Mouse (Mus musculus) stomach, postnatal 0 days (tissue): ENCODE results near the gene Ibtk. TPM values are rescaled to one million over a fixed set of nuclear protein-coding genes. Genes with fewer than 3 reads are reported as not detected.
A peak's percentile ranks its signal among the peaks of the same experiment; 100 is the strongest.

Source experiments
- ATAC-seq: fragments of 200-750 bp; cut with Nextera tagmentation; 2 replicates; pipeline ENCODE4 v1.8.0; 2017; ENCODE audit not compliant: low FRiP score, low TSS enrichment
- DNase-seq: peaks from one replicate; pipeline ENCODE4 v3.0.0-alpha.2; 2016; ENCODE audit warnings: low spot score
- H3K27ac ChIP-seq: fragments of 300-500 bp; sonication (generic); replicated peaks from 2 replicates; pipeline ENCODE4 v1.5.1; 2014; ENCODE audit warnings: mild to moderate bottlenecking, control low read depth
- H3K27me3 ChIP-seq: fragments of 300-500 bp; sonication (generic); 2 replicates; pipeline ENCODE4 v1.6.1; 2014; ENCODE audit warnings: low read length; ENCODE audit not compliant: control insufficient read depth, insufficient read depth
- H3K36me3 ChIP-seq: fragments of 300-500 bp; sonication (generic); 2 replicates; pipeline ENCODE4 v1.6.1; 2014; ENCODE audit warnings: low read length, mixed read lengths; ENCODE audit not compliant: control insufficient read depth, insufficient read depth
- H3K4me1 ChIP-seq: fragments of 300-500 bp; sonication (generic); replicated peaks from 2 replicates; pipeline ENCODE4 v1.6.1; 2014; ENCODE audit warnings: antibody characterized with exemption; ENCODE audit not compliant: control insufficient read depth, insufficient read depth
- H3K4me2 ChIP-seq: fragments of 300-500 bp; sonication (generic); replicated peaks from 2 replicates; pipeline ENCODE4 v1.6.1; 2014; ENCODE audit warnings: low read depth, mild to moderate bottlenecking, control low read depth, moderate library complexity
- H3K4me3 ChIP-seq: fragments of 300-500 bp; sonication (generic); 2 replicates; pipeline ENCODE4 v1.5.1; 2014; ENCODE audit warnings: low read depth, low read length, control low read depth
- H3K9ac ChIP-seq: fragments of 300-500 bp; sonication (generic); 2 replicates; pipeline ENCODE4 v1.6.1; 2014; ENCODE audit warnings: mild to moderate bottlenecking, low read length, control low read depth, mixed read lengths
- H3K9me3 ChIP-seq: fragments of 300-500 bp; sonication (generic); 2 replicates; pipeline ENCODE4 v1.6.1; 2016; ENCODE audit warnings: low read length; ENCODE audit not compliant: control insufficient read depth
- CTCF ChIP-seq: IDR thresholded peaks from 2 replicates; pipeline ENCODE4 v1.5.1; 2016; ENCODE audit warnings: antibody characterized with exemption, low read depth, mild to moderate bottlenecking, moderate library complexity
- EP300 ChIP-seq: optimal IDR thresholded peaks from 2 replicates; pipeline ENCODE3; 2016; ENCODE audit warnings: antibody characterized with exemption
- WGBS: fragments of 180-500 bp; shearing (Covaris S2); extraction: QIAGEN DNeasy Blood & Tissue Kit; methylation state at CpG from one replicate; pipeline ENCODE4 v1.1.7; 2014; 5-methylcytosine and 5-hydroxymethylcytosine counted together
- polyA plus RNA-seq: library from polyadenylated mRNA; unstranded; fragments of >200 nt; fragmentation: Nextera tagmentation; extraction: Ambion mirVana; gene quantifications from 2 replicates; pipeline ENCODE4 v1.2.1, GENCODE M21; 2015

The Ibtk gene
- polyA plus RNA-seq, 1 experiment from 2014 or later, result 19.7 TPM

DNA sequence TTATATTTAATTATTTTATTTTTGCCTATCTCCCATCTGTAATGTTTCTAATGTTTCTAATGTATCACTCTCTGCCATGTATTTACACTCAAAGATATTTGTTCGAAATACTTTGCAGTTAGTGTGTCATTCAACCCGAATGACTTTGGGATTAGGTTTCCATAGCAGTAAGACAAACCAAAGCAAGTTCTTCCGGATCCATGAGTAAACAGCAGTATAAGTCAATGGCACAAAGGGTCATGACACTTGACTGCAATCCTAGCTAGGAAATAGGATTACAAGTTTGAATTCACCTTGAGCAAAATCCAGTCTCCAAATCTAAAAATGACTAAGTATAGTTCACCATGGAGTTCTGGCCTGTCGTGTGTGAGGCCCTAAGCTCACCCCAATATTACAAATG is 9.9 kb downstream of the Ibtk start:
- no peaks in the 10 kb centered on the region for H3K27me3 ChIP-seq
- H3K4me3 ChIP-seq, result no peak overlapping the region
- no peaks in the 10 kb centered on the region for H3K9me3 ChIP-seq
- peaks cover 4% of the 10 kb centered on the region; the same call in 1 of the 2 replicates for H3K36me3 ChIP-seq
- TF ChIP-seq CTCF, result no peak
- no peak for TF ChIP-seq EP300
- ATAC-seq (peak; percentile 74; the same call in 1 of the 2 replicates), DNase-seq (no peak)
- WGBS, result 49% methylated on average over 4 of the region's 4 CpGs
- H3K4me1 ChIP-seq, result no peaks in the 10 kb centered on the region
- no peak overlapping the region for H3K4me2 ChIP-seq
- no peak overlapping the region for H3K9ac ChIP-seq
- no peak overlapping the region for H3K27ac ChIP-seq

DNA sequence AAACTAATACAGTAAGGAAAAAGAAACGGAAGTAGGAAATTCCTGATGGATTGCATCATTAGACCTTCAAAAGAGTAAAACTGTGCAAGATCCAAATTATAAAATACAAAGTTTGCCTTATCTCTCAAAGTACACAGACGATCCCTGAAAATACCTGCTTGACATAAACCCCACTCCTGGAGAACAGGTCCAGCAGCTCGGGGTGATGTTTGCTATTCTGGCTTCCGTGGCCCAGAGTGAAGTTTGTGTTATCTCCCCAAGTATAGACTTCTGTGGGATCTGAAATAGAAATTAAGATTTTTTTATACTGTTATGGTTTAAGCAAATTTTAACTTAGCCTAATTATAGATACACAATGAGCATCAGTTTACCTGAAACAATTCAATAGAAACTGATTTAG is 14.3 kb downstream of the Ibtk start:
- no peak overlapping the region for H3K4me3 ChIP-seq
- no peaks in the 10 kb centered on the region for H3K27me3 ChIP-seq
- H3K4me1 ChIP-seq, result no peaks in the 10 kb centered on the region
- no peaks in the 10 kb centered on the region for H3K9me3 ChIP-seq
- no peak for TF ChIP-seq EP300
- TF ChIP-seq CTCF, result no peak
- no peak overlapping the region for H3K4me2 ChIP-seq
- H3K9ac ChIP-seq, result no peak overlapping the region
- ATAC-seq (peak; percentile 35; the same call in 1 of the 2 replicates), DNase-seq (peak; percentile 39)
- WGBS, result 54% methylated on average over 4 of the region's 4 CpGs
- H3K27ac ChIP-seq, result no peak overlapping the region
- H3K36me3 ChIP-seq, result peaks cover 12% of the 10 kb centered on the region

DNA sequence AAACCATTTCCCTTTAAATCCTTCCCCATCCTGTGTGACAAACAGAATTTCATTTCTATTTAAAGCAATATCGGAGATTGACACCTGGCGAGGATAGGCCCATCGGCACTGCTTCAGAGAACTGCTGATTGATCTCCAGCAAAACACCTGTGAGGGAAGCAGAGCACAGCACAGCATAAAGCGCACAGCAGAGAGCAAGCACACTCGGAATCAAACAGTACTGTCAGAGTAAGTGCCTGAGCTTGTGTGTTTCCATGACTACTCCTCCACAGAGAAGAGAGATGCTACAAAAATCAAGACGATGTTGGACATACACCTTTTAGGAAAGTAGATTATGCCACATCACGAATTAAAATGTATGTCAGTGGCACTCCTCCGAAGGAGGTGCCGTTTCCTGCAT is 25.1 kb downstream of the Ibtk start:
- H3K27ac ChIP-seq, result no peak overlapping the region
- peaks cover 25% of the 10 kb centered on the region for H3K36me3 ChIP-seq
- no peak overlapping the region for H3K4me3 ChIP-seq
- TF ChIP-seq EP300 (no peak), CTCF (no peak)
- DNase-seq (no peak), ATAC-seq (no peak)
- H3K27me3 ChIP-seq, result no peaks in the 10 kb centered on the region
- H3K9ac ChIP-seq, result no peak overlapping the region
- 94% methylated on average over 9 of the region's 9 CpGs for WGBS
- H3K4me1 ChIP-seq, result no peaks in the 10 kb centered on the region
- H3K4me2 ChIP-seq, result no peak overlapping the region
- no peaks in the 10 kb centered on the region for H3K9me3 ChIP-seq

DNA sequence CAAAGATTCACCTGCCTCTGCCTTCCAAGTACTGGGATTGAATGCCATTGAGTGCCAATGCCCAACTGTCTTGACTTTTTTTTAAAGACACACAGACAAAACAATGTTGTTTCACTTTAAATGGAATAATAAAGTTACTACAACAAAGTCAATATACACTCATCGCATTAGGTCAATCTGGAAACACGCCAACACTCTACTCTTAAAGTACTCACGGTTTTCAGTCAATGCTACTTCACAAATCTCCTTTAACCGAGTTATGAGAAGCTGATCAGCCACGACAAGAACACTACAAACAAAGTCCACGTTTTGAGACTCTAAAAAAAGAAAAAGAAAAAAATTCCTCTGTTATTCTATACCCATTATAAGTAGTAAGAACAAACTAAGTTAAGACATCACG is 31.8 kb downstream of the Ibtk start:
- Histone ChIP-seq H3K9ac (no peak overlapping the region), H3K4me2 (no peak overlapping the region), H3K4me3 (no peak overlapping the region), H3K27me3 (no peaks in the 10 kb centered on the region), H3K36me3 (peaks cover 29% of the 10 kb centered on the region), H3K4me1 (no peaks in the 10 kb centered on the region), H3K9me3 (no peaks in the 10 kb centered on the region), H3K27ac (no peak overlapping the region)
- ATAC-seq (no peak), DNase-seq (no peak)
- TF ChIP-seq EP300 (no peak), CTCF (no peak)
- WGBS, result 80% methylated on average over 7 of the region's 7 CpGs

DNA sequence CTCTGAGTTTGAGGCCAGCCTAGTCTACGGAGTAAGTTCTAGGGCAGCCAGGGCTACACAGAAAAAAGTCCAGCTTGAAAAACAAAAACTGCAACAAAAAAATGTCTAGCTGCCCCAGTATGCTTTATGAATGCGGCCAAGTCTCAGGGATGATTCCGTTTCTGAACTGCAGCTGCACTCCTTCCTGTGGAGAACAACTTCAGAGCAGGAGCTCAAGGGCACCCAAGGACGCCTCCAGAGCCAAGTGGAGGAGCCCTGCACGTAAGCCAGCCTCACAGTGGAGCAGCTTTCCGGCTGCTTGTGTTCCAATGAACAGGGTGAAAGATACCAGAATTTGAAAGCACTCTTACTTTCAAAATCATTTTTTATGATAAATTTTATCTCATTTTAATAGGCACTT is 41.8 kb downstream of the Ibtk start:
- no peaks in the 10 kb centered on the region for H3K27me3 ChIP-seq
- no peak overlapping the region for H3K9ac ChIP-seq
- DNase-seq (no peak), ATAC-seq (no peak)
- WGBS, result 91% methylated on average over 6 of the region's 6 CpGs
- peaks cover 24% of the 10 kb centered on the region for H3K36me3 ChIP-seq
- H3K4me3 ChIP-seq, result no peak overlapping the region
- H3K4me1 ChIP-seq, result no peaks in the 10 kb centered on the region
- no peak overlapping the region for H3K4me2 ChIP-seq
- H3K27ac ChIP-seq, result no peak overlapping the region
- TF ChIP-seq CTCF (no peak), EP300 (no peak)
- H3K9me3 ChIP-seq, result no peaks in the 10 kb centered on the region

DNA sequence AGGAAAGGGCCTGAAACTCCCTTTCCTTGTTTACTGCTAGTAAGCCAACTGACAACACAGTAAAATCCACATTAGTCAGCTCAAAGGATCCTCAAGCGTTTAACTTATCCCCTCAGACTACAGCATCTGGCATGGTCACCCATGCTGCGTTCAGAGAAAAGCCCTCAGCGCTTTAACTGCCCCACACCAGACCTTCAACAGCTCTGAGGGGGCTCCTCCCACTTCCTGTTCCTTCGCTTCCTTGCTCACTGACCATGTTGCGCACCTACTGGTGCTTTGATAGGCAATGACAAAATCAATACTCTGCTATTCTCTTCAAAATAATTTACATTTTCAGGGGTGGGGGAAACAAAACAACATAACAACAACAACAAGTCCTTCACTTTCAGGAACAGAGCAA is 47.2 kb downstream of the Ibtk start:
- no peaks in the 10 kb centered on the region for H3K27me3 ChIP-seq
- ATAC-seq (no peak), DNase-seq (no peak)
- no peak overlapping the region for H3K27ac ChIP-seq
- TF ChIP-seq EP300 (no peak), CTCF (no peak)
- WGBS, result 82% methylated on average over 5 of the region's 5 CpGs
- H3K9me3 ChIP-seq, result no peaks in the 10 kb centered on the region
- peaks cover 16% of the 10 kb centered on the region for H3K36me3 ChIP-seq
- no peak overlapping the region for H3K9ac ChIP-seq
- H3K4me1 ChIP-seq, result no peaks in the 10 kb centered on the region
- H3K4me2 ChIP-seq, result no peak overlapping the region
- H3K4me3 ChIP-seq, result no peak overlapping the region
